Mouse (Mus musculus) heart, postnatal 0 days (tissue): Measurements from ENCODE around the gene Eif2b2. TPM values are rescaled to one million over a fixed set of nuclear protein-coding genes. Genes with fewer than 3 reads are reported as not detected.

Source experiments
- ATAC-seq: fragments of 200-750 bp; cut with Nextera tagmentation; 2 replicates; pipeline ENCODE4 v1.8.0; 2017; ENCODE audit warnings: low read depth, moderate number of reproducible peaks, moderate library complexity; ENCODE audit not compliant: insufficient read depth
- DNase-seq: peaks from one replicate; pipeline ENCODE4 v3.0.0-alpha.2; 2016; ENCODE audit warnings: low spot score
- H3K27ac ChIP-seq: fragments of 300-500 bp; sonication (generic); 2 replicates; pipeline ENCODE4 v1.5.1; 2014; ENCODE audit warnings: low read depth, mild to moderate bottlenecking
- H3K27me3 ChIP-seq: fragments of 300-500 bp; sonication (generic); 2 replicates; pipeline ENCODE4 v1.6.1; 2014; ENCODE audit warnings: low read length, mixed read lengths; ENCODE audit not compliant: control insufficient read depth, insufficient read depth
- H3K36me3 ChIP-seq: fragments of 300-500 bp; sonication (generic); replicated peaks from 2 replicates; pipeline ENCODE4 v1.6.1; 2014; ENCODE audit warnings: low read length, mixed read lengths; ENCODE audit not compliant: control insufficient read depth, insufficient read depth
- H3K4me1 ChIP-seq: fragments of 300-500 bp; sonication (generic); 2 replicates; pipeline ENCODE4 v1.6.1; 2014; ENCODE audit warnings: antibody characterized with exemption; ENCODE audit not compliant: control insufficient read depth, insufficient read depth
- H3K4me2 ChIP-seq: fragments of 300-500 bp; sonication (generic); 2 replicates; pipeline ENCODE4 v1.6.1; 2014; ENCODE audit warnings: low read depth, mild to moderate bottlenecking, low read length, moderate library complexity
- H3K4me3 ChIP-seq: fragments of 300-500 bp; sonication (generic); 2 replicates; pipeline ENCODE4 v1.5.1; 2014; ENCODE audit warnings: low read depth, low read length
- H3K9ac ChIP-seq: fragments of 300-500 bp; sonication (generic); replicated peaks from 2 replicates; pipeline ENCODE4 v1.6.1; 2014; ENCODE audit warnings: low read depth, low read length, mixed read lengths
- H3K9me3 ChIP-seq: fragments of 300-500 bp; sonication (generic); replicated peaks from 2 replicates; pipeline ENCODE4 v1.6.1; 2016; ENCODE audit warnings: low read length; ENCODE audit not compliant: control insufficient read depth
- CTCF ChIP-seq: IDR thresholded peaks from 2 replicates; pipeline ENCODE4 v1.5.1; 2016; ENCODE audit warnings: antibody characterized with exemption, control low read depth, low read depth
- EP300 ChIP-seq: IDR thresholded peaks from 2 replicates; pipeline ENCODE4 v1.6.1; 2016; ENCODE audit warnings: antibody characterized with exemption, low read depth
- WGBS: fragments of 180-500 bp; shearing (Covaris S2); extraction: QIAGEN DNeasy Blood & Tissue Kit; methylation state at CpG from one replicate; pipeline ENCODE4 v1.1.7; 2014; 5-methylcytosine and 5-hydroxymethylcytosine counted together
- polyA plus RNA-seq: library from polyadenylated mRNA; unstranded; fragments of >200 nt; fragmentation: Nextera tagmentation; extraction: Ambion mirVana; gene quantifications from 2 replicates; pipeline ENCODE4 v1.2.1, GENCODE M21; 2015
- total RNA-seq: library from RNA; depleted of rRNA; stranded (reverse); fragments of >200 nt; gene quantifications from 2 replicates; pipeline ENCODE4 v1.2.3, GENCODE M21; 2014; ENCODE audit warnings: low replicate concordance

The Eif2b2 gene
- total and polyA plus RNA-seq, 2 experiments from 2014 or later: 48.6 to 106 TPM

DNA sequence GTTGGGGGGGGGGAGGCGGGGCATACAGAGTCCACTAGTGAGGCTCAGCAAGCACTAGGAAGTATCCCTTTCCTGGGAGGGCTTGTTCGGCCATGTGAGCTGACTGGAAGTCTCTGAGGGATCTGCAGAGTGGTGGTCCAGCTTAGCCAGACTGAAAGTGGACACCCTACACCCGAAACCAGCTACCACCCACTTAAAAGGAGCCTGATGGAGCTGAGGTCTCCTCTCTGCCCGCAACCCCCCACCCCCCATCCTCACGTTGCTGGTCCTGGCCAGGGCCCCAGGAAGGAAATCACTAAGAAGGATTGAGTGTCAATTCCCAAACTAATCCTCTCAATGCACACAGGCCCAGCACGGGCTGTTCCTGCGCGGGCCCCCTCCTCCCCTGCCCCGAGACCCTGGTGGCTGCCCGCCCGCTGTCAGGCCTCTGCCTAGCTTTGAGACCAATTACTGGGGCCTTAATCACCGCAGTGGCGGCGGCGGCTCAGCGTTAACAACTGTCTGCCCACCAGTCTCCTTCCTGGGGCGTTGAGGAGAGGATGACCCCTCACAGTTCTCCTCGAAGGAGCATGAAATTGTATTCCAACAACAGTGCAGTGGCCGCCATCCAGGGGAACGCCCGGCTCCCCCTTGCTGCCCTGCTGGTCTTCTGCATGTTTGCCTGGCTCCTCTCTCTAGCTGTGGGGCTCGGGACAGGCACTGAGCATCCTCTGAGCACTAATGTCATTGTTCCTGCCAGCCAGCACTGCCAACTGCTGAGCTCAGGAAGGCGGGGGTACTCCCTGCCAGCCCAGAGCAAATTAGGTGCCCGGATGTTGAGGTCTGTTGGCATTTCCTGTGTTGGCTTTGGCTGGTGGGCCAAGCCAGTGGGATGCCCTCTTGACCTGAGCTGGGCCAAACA is 18.1 kb upstream of the Eif2b2 start:
- H3K36me3 ChIP-seq: no peaks in the 10 kb centered on the region
- peaks cover 8% of the 10 kb centered on the region for H3K4me1 ChIP-seq
- 50% methylated on average over 23 of the region's 24 CpGs for WGBS
- DNase-seq (no peak), ATAC-seq (no peak)
- TF ChIP-seq CTCF (no peak), EP300 (no peak)
- H3K9me3 ChIP-seq: no peaks in the 10 kb centered on the region
- no peak overlapping the region for H3K9ac ChIP-seq
- no peak overlapping the region for H3K4me3 ChIP-seq
- H3K4me2 ChIP-seq: no peak overlapping the region
- no peaks in the 10 kb centered on the region for H3K27me3 ChIP-seq
- H3K27ac ChIP-seq: no peak overlapping the region

DNA sequence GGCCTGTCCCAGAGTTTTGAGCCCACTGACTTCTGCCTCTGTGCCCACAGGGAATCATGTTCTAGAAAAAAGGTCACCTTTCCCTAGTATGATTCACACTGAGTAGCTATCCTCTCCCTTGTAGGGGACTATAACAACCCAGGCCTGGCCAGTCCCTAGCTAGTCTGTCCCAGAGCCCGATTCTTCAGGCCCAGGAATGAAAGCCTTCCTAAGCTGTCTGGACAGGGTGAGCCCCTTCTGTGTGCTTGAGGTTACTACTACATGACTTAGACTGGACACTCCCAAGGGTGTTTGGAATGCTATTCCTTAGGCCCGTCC is 17.5 kb upstream of the Eif2b2 start:
- WGBS: 57% methylated on average over 2 of the region's 2 CpGs
- Histone ChIP-seq H3K9me3 (no peaks in the 10 kb centered on the region), H3K36me3 (no peaks in the 10 kb centered on the region), H3K9ac (no peak overlapping the region), H3K27me3 (no peaks in the 10 kb centered on the region), H3K4me1 (peaks cover 4% of the 10 kb centered on the region; the same call in 1 of the 2 replicates), H3K4me3 (no peak overlapping the region), H3K4me2 (no peak overlapping the region), H3K27ac (peak overlapping the region; percentile 47; the same call in 1 of the 2 replicates)
- DNase-seq (no peak), ATAC-seq (no peak)
- TF ChIP-seq CTCF: no peak
- no peak for TF ChIP-seq EP300

DNA sequence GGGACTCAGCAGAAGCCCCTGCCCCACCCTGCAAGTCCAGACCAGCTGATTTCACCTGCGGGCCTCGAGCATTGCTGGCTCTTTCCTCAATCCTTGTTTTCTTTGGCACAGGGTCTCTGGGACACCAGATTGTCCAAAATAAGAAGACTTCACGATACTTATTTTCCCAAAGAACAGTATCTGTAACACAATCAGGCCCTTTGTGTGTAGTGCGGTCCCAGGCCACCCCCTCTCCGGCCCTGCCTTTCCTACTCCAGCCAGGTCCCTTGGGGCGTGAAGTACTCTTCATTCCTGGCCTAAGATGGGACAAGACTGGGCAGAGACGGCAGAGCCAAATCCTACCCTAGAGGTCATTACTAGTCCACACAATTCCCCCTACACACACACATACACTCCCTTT is 17.1 kb upstream of the Eif2b2 start:
- DNase-seq: no peak
- WGBS: 61% methylated on average over 7 of the region's 7 CpGs
- no peak for ATAC-seq

DNA sequence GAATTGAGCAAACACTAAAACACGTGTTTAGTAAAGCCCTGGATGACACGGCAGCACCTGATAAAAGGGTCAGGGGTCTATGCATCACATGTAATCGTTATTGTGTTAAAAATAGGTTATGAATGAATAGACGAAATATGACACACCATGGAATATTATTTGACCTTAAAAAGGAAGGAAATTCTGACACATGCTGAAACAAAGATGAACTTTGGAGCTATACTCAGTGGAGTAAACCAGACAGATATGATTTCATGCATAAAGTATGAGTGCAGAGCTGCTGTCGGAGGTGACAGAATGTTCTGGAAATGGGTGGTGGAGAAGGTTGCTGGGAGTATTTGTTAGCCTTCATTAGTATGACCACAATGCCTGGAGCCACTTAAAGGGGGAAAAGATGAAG is 15.6 kb upstream of the Eif2b2 start:
- H3K27ac ChIP-seq: no peak overlapping the region
- no peak overlapping the region for H3K4me2 ChIP-seq
- TF ChIP-seq EP300 (no peak), CTCF (no peak)
- no peak for ATAC-seq
- H3K36me3 ChIP-seq: no peaks in the 10 kb centered on the region
- DNase-seq: no peak
- peaks cover 9% of the 10 kb centered on the region for H3K4me1 ChIP-seq
- no peaks in the 10 kb centered on the region for H3K27me3 ChIP-seq
- no peak overlapping the region for H3K4me3 ChIP-seq
- 34% methylated on average over 5 of the region's 5 CpGs for WGBS
- H3K9ac ChIP-seq: no peak overlapping the region
- no peaks in the 10 kb centered on the region for H3K9me3 ChIP-seq

More for the DNA sequence above, 17.1 kb upstream of the Eif2b2 start:
- Histone ChIP-seq H3K4me1 (peaks cover 4% of the 10 kb centered on the region; the same call in 1 of the 2 replicates), H3K36me3 (no peaks in the 10 kb centered on the region), H3K4me2 (no peak overlapping the region), H3K9ac (no peak overlapping the region), H3K27me3 (no peaks in the 10 kb centered on the region), H3K4me3 (no peak overlapping the region), H3K9me3 (no peaks in the 10 kb centered on the region), H3K27ac (peak overlapping the region; percentile 47; the same call in 1 of the 2 replicates)
- no peak for TF ChIP-seq CTCF
- TF ChIP-seq EP300: no peak

DNA sequence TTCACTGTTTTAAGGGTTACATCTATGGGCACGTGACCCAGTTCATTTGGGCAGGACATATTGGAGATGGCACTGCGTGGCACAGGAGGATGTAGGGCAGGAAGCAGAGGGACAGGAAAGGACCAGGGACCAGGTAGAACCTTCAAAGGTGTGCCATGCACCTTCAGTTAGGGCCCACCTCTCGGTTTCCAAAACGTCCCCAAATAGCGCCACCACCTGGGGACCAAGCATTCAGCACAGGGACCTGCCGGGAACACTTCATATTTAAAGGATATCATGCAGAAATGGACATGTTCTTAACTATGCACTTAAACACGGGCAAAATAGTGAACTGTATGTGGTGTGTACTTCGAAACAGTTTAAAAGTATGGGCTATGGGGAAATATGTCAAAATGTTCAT is 15.2 kb upstream of the Eif2b2 start:
- H3K4me3 ChIP-seq: no peak overlapping the region
- no peak for TF ChIP-seq EP300
- no peak overlapping the region for H3K27ac ChIP-seq
- WGBS: 49% methylated on average over 8 of the region's 8 CpGs
- H3K27me3 ChIP-seq: no peaks in the 10 kb centered on the region
- H3K9ac ChIP-seq: no peak overlapping the region
- H3K36me3 ChIP-seq: no peaks in the 10 kb centered on the region
- H3K4me1 ChIP-seq: peaks cover 10% of the 10 kb centered on the region
- ATAC-seq (no peak), DNase-seq (no peak)
- H3K4me2 ChIP-seq: no peak overlapping the region
- H3K9me3 ChIP-seq: no peaks in the 10 kb centered on the region

DNA sequence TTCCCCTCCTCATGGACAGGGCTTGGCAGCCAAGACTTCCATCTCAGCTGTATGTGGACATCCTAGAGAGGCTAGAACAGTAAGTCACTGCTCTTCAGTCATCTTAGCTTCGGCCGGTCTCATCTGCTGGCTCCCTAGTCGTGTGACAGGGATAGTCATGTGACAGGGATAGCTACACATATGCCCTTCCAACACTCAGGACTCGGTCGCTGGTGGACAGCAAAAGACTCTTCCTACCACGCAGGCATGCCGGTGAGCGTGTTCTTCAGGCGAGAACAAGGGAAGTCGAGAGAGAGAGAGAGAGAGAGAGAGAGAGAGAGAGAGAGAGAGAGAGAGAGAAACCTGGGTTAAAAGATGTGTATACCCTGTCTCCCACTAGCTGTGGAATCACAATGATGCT is 13.9 kb upstream of the Eif2b2 start:
- H3K36me3 ChIP-seq: no peaks in the 10 kb centered on the region
- H3K27ac ChIP-seq: no peak overlapping the region
- no peaks in the 10 kb centered on the region for H3K9me3 ChIP-seq
- H3K4me2 ChIP-seq: no peak overlapping the region
- TF ChIP-seq CTCF (no peak), EP300 (no peak)
- no peak overlapping the region for H3K4me3 ChIP-seq
- H3K4me1 ChIP-seq: peaks cover 10% of the 10 kb centered on the region
- WGBS: 82% methylated on average over 10 of the region's 10 CpGs
- H3K27me3 ChIP-seq: no peaks in the 10 kb centered on the region
- ATAC-seq (no peak), DNase-seq (no peak)
- no peak overlapping the region for H3K9ac ChIP-seq
